Mouse (Mus musculus): ENCODE data around the gene Klrk1. TPM values are rescaled to one million over a fixed set of nuclear protein-coding genes. Genes with fewer than 3 reads are reported as not detected.

Gene Klrk1
- polyA plus RNA-seq, 1 experiment from 2014 or later, result not detected

Other genes starting within 250 kb of the Klrk1 start
- gene Clec12b, start 238.0 kb downstream of the Klrk1 start, polyA plus RNA-seq (2016; fragmentation: Nextera tagmentation; extraction: Ambion mirVana), result not detected in 2 replicates
- gene Clec1b, start 226.6 kb downstream of the Klrk1 start, polyA plus RNA-seq (2016; fragmentation: Nextera tagmentation; extraction: Ambion mirVana), result 9.2 and 12.0 TPM in 2 replicates
- 0.20 and 0.21 TPM in 2 replicates for gene Clec9a, start 215.0 kb downstream of the Klrk1 start, polyA plus RNA-seq (2016; fragmentation: Nextera tagmentation; extraction: Ambion mirVana)
- 0.84 and 1.4 TPM in 2 replicates for gene Clec1a, start 171.9 kb downstream of the Klrk1 start, polyA plus RNA-seq (2016; fragmentation: Nextera tagmentation; extraction: Ambion mirVana)
- gene Olr1, start 116.7 kb downstream of the Klrk1 start, polyA plus RNA-seq (2016; fragmentation: Nextera tagmentation; extraction: Ambion mirVana), result 0.16 TPM in 1 of 2 replicates, not detected in the other
- not detected in 2 replicates for gene Tmem52b, start 111.3 kb downstream of the Klrk1 start, polyA plus RNA-seq (2016; fragmentation: Nextera tagmentation; extraction: Ambion mirVana)
- 34.2 and 35.7 TPM in 2 replicates for gene Gabarapl1, start 90.7 kb downstream of the Klrk1 start, polyA plus RNA-seq (2016; fragmentation: Nextera tagmentation; extraction: Ambion mirVana)
- not detected in 2 replicates for gene Klre1, start 46.0 kb downstream of the Klrk1 start, polyA plus RNA-seq (2016; fragmentation: Nextera tagmentation; extraction: Ambion mirVana)
- gene Klrd1, start 32.1 kb downstream of the Klrk1 start, polyA plus RNA-seq (2016; fragmentation: Nextera tagmentation; extraction: Ambion mirVana), result not detected in 2 replicates
- gene Klrc3, start 19.5 kb upstream of the Klrk1 start, polyA plus RNA-seq (2016; fragmentation: Nextera tagmentation; extraction: Ambion mirVana), result not detected in 2 replicates
- gene Klrc2, start 36.8 kb upstream of the Klrk1 start, polyA plus RNA-seq (2016; fragmentation: Nextera tagmentation; extraction: Ambion mirVana), result not detected in 2 replicates
- gene Klrc1, start 55.1 kb upstream of the Klrk1 start, polyA plus RNA-seq (2016; fragmentation: Nextera tagmentation; extraction: Ambion mirVana), result not detected in 2 replicates
- not detected in 2 replicates for gene Klri1, start 93.3 kb upstream of the Klrk1 start, polyA plus RNA-seq (2016; fragmentation: Nextera tagmentation; extraction: Ambion mirVana)
- gene Klri2, start 116.6 kb upstream of the Klrk1 start, polyA plus RNA-seq (2016; fragmentation: Nextera tagmentation; extraction: Ambion mirVana), result not detected in 2 replicates
- not detected in 2 replicates for gene Gm156, start 160.4 kb upstream of the Klrk1 start, polyA plus RNA-seq (2016; fragmentation: Nextera tagmentation; extraction: Ambion mirVana)
- gene Gm17631, start 238.8 kb upstream of the Klrk1 start, polyA plus RNA-seq (2016; fragmentation: Nextera tagmentation; extraction: Ambion mirVana), result not detected in 2 replicates

Data from limb, embryonic 10.5 days (tissue).